Mouse (Mus musculus) cerebellum, adult (tissue): ENCODE results near the gene Cited4.
A peak's percentile ranks its signal among the peaks of the same experiment; 100 is the strongest.

Experiments
- ATAC-seq: cut with Nextera tagmentation; 2 replicates; pipeline ENCODE4 v1.9.2; 2017; ENCODE audit warnings: mild to moderate bottlenecking, moderate library complexity, mixed read lengths; ENCODE audit not compliant: insufficient number of reproducible peaks, low FRiP score, low TSS enrichment

The Cited4 gene

DNA sequence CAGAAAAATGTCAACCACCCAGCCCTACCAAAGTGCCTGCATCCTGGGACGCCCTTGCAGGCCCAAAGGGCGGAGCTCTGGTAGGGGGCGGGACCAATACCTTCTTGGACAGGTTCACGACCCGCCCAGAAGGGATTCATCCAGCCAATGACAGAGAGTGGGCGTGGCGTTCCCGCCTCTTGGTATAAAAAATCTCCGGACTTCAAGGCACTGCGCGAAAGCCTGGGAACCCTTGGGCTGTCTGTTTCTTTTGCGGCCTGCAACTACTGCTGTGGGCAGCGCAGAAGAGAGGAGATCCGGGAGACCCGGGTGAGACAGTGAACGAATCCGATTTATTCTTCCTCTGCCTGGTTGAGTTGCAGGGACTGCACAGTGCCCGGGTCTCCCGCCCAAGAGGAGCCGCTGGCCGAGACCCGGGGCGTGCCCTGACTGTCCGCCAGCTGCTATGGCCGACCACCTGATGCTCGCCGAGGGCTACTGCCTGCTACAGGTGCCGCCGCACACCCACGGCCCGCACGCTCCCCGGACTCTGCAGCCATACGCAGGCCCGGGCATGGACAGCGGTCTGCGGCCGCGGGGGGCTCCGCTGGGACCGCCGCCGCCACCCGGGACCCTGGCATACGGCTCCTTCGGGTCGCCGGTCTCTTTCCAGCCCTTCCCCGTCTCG is at the start of gene Cited4:
TSS of gene Cited4 (plus strand) at position 215 of the 667 bp plus-strand sequence.
- ATAC-seq = peak; percentile 88

DNA sequence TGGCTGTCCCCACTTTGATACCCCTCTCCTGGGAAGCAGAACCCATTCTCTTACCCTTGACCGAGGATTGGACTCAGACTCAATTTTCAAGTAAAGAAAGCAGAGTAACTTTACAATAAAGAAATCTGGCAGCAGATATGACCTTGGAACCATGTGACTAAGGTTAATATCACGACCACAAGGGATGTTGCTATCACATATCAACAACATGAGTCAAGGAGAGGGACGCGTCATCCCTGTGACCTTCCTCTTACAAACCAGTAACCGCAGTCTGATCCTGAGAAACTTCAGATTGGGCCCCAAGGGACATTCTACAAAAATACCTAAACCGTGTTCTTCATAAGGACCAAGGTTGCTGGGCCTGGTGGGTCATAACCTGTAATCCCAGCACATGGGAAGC is 38.6 kb upstream of the Cited4 start:
- ATAC-seq = no peak

DNA sequence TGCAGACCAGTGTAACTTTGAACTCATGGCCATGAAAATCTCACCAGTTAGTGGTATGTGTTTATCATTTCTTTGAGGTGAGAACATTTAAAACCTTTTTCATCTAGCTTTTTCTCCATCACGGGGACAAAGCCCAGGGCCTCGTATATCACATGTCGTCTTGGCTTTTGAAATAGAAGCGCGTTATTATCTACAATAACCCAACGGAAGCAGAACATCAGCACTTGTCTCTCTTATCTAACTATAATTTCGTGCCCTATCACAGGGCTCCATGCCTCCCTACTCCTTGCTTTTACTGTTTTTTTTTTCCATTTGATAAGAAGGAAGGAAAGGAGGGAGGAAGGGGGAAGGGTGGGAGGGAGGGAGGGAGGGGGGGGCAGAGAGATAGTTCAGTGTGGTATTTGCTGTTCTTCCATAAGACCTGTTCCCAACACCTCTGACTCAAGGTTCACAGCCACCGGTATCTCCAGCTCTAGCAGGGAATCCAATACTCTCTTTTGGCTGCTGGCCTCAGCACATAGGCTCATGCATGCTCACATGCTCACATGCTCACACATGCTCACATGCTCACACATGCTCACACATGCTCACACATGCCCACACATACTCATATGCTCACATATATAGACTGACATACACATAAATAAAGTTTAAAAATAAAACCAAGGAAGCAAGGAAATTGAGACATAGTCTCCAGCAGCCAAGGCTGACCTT is 36.0 kb upstream of the Cited4 start:
- ATAC-seq = no peak

DNA sequence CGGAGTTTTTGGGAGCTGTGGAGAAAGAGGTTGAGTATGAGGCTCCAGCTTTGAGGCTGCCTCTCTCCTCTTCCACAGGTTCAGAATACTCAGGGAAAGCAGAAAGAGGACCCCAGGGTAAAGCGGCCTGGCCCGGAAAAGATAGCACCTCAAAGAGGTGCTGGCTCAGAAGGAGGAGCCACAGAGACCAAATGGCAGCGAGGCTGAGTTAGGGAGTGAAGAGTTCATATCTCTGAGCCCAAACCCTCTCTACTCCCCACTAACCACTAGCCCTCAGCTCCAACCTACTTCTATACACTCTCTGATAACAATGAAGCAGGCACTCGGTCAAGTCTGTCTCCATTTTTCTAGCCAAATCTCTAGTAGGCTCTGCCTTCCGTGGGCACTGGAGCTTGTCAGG is 34.5 kb upstream of the Cited4 start:
- ATAC-seq = no peak

DNA sequence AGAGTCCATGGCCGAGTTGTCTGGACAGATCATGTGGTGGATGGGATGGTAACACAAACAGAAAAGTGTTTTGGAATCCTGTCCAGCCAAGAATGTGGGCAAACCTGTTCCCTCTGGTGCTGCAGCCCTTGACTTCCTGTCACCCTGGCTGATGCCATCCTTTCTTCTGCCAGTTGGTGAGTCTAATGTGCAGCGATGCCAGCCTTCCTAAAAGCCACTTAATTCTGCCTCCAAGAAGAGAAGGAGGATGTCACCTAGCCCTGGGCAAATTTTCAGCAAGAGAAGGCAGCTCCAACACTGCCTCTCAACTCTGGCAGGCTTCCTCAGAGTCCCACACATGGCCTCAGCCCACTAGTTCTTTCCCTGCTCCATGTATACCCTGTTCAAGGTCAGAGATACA is 31.0 kb upstream of the Cited4 start:
- 0 out of 2 replicates have a peak, but pooled peaks have one; percentile 10 for ATAC-seq

DNA sequence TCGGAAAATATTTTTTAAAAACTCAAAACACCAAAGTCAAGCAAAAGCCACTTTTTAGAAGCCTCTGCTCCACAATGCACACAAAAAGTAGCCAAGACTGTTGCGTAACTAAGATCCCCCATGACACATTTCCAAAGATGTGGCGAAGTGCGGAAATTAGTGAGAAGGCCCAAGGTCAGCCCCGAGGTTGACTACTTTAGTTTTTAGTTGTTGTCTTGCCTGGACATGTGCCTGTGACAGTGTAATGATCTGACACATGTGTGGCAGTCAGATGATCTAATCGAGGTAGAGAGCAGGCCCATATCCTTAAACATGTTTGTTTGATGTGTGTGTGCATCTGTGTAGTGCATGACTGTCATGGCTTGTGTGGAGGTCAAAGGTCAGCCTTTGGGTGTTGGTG is 24.4 kb upstream of the Cited4 start:
- ATAC-seq = no peak

DNA sequence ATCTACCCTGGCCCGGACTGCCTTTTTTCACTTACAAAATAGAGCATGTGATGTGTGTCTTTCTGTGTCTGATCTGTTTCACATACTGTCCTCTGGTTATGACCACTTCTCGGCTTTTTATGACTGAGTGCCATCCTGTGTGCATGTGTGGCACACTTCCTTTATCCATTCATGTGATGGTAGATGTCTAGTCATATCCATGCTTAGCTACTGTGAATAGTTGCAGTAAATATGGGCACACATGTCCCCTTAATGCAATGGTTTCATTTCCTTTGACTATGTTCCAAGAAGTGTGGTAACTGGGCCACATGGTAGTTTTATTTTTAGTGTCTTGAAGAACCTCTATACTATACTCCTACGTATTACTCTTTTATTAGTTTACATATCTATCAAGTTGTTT is 22.5 kb upstream of the Cited4 start:
- ATAC-seq = no peak

DNA sequence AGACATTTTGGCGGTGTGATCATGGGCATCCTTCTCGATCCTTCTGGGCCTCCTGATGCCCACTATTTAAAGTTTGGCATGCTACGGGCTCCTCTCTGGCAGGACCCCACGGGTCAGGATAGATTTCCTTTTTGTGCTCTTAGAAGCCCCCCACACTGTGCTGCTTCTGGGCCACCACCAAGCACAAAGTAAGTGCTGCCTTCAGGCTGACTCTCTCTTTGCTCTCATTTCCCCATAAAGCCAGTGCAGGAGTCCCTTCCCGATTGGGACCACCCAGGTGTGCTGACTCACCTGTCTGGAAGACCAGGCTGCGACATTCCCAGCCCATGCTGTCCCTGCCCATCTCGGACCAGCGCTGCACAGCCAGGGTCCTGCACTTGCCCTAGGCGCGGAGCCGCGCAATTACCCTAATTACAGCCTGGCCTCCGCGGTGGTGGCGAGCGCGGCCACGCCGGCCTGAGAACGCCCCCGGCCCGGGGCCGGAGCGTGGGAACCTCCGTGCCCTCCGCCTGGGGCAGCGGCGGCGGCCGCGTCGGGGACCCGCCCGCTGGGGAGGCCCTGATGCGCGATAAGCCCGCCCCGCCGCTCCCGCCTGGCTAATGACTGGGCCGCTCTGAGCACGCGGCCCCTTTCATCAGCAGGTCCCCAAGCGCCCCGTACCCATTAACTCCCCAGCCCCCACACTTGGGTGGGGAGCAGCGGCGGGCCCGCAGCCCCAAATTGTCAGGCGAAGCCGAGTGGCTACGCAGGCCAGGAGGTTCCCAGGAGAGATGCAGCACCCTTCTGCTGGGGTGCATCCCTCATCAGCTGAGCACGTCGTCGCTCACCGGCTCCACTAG is 16.8 kb upstream of the Cited4 start:
- peak; percentile 67; the same call in 1 of the 2 replicates for ATAC-seq

DNA sequence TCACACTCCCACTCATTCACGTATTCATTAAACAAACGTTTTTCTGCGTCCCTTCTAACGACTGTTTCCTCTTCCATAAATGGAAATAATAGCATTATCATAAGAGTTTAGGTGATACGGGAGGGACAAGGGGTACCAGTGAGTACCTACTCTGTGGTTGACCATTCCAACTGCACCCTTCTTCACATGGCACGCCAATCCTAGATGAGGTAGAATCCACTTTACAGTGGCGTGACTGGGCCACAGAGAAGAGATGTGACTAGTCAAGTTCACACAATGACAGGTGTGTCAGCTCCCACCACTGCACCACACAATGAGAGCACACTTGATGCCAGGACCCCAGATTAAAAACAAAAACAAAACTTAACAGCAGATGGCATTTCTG is 16.2 kb upstream of the Cited4 start:
- no peak for ATAC-seq

DNA sequence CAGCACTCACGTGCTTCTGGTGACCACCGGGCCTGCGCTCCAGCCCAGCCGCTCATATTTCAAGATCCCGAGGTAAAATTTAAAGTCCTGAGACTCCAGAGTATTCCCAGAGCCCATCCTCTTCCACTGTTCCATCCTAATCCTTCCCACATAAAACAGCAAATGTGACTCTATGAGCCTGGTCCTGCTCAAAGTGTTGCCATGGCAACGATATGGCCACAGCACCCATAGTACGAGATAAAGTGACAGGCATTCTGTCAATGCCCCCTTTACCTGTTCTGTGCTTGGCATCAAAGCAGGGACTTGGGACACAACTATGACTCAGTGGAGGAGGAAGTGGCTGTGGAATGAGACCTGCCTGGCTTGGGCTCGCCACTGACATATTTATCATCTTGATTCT is 10.5 kb upstream of the Cited4 start:
- no peak for ATAC-seq

DNA sequence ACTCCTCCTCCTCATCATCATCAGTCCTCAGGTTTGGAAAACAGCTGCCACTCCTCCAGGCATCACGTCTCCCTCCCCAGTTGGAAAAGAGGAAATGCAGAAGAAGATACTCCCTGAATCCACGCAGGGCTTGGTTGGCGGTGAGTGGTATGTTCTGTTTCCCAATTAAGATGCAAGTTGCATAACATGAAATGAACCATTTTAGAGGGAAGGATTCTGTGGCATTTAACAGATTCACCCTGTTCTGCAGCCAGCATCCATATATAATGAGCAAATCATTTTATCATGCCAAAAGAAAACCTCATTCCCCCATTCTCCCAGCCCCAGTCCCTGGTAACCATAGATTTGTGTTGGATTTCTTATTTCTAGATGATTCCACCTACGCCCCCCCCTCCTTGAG is 5.9 kb upstream of the Cited4 start:
- ATAC-seq = no peak

DNA sequence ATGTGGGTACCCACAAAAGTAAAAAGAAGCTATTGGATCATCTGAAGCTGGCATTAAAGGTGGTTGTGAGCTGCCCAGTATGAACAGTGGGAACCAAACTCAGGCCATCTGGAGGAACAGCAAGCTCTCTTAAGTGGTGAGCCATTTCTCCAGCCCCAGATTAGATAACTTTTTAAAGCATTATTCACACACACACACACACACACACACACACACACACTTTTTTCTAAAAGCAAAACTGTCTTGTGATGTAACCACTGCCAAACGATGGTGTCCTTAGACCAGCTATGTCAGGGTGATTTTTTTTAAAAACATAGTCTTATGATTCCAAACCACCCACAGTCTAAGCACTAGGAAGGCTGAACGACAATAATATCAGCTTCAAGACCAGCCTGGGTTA is 1.8 kb upstream of the Cited4 start:
- ATAC-seq = no peak

DNA sequence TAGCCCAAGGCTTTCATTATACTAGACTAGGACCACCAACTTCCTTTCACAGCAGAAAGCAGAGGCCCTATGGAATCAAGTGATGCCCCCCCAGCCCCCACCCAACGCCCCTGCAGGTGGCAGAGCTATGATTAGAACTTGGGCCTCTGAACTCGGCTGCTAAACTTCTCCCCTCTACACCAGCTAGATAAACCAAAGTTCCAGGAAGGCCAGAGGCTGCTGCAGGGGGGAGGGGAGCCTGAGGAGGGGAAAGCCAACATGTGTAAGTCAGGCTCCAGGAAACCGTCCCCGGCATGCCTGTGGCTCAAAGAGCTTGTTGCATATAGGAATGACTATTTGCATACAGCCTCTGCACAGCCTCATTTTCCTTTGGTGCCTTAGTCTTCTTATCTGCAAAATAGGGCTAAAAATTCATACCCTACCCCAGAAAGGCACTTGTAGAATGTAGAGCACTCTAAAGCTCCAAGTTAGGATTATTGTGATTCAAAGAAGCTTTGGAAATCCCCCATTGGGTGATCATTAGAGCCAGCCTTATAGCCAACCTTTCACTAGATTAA is 1.1 kb upstream of the Cited4 start:
- ATAC-seq = no peak

DNA sequence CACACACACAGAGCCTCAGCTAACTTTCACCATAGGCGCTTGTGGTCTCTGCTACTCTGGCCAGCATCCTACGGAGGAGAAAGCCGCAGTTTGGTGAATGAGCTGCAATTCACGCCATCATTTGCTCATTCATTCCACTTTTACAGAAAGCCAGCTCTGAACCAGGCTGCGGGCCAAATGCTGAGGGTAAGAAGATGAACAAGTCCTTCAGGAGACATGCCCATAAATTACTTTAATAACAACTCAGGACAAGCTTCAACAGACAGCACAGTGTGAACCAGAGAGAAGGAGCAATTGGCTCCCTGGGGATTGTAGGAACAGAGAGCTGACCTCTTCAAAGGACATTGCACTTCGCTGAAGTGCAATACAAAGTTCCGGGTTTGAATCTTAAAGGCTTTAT is 590 bp upstream of the Cited4 start:
- no peak for ATAC-seq

DNA sequence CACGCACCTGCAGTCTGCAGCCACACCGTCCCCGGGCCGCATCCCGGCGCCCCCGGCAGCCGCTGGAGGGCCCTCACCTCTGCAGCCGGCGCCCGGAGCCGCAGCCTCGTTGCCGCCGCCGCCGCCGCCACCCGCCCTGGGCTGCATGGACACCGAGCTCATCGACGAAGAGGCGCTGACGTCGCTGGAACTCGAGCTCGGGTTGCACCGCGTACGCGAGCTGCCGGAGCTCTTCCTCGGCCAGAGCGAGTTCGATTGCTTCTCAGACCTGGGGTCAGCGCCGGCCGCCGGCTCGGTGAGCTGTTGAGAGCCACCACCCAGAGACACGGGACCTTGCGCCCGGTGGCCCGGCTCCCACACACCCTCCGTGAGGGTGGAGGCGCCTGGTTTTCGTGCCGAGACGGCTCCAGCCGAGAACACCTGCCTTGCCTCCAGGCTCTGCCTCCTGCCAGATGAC is 701 bp downstream of the Cited4 start:
- ATAC-seq = peak; percentile 27

DNA sequence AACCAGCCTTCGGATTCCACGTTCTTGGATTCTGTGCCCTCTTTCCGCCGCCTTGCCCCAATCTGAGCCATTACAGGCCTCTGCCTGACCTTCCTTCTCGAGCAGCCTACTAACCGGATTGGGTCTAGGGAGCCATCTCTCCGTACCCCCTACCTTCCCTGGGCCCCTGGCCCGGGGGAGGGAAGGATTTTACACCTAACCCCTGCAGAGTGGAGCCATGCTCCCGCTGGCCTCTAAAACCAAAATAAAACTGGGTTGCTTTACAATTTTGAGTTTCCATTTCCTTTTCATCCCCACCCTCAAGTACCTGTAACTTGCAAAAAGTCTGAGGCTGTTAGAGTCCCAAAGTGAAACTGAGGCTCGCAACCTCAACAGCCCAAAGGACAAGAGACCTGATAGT is 1.2 kb downstream of the Cited4 start:
- no peak for ATAC-seq

DNA sequence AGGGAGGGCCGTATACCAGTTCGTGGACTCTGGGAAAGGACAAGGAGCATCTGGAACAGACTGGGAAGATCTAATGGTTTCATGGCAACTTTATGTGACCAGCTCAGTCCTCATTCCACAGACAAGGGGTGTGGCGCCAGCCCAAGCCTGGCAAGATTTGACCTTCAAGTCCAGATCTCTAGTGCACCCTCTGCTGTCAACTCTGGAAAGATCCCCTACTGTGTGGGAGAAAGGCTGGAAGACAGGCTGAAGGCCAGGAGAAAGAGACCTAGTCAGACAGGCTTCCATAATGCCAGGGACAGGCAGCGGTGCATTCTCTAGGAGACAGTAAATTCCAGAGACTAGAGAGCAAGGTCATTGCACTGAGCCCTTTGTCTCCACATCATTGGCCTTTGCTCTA is 2.2 kb downstream of the Cited4 start:
- ATAC-seq = no peak

DNA sequence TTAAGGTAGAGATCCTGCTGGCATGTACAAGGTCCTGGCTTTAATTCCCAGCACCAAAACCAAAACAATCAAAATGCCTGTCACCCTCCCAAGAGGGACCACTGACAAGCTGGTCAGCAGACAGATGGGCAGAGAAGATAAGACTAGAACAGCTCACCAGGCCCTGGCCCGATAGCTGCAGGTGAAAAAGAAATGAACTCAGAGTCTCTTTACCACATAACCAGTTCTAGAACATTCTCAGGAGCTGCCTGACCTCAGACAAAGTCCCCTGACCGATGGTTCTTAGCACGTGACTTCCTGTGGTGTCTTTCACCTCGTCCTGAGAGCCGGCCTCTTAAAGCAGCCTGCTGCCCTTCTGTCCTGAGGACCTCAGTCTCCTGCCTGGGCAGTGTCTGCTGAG is 3.2 kb downstream of the Cited4 start:
- no peak for ATAC-seq

DNA sequence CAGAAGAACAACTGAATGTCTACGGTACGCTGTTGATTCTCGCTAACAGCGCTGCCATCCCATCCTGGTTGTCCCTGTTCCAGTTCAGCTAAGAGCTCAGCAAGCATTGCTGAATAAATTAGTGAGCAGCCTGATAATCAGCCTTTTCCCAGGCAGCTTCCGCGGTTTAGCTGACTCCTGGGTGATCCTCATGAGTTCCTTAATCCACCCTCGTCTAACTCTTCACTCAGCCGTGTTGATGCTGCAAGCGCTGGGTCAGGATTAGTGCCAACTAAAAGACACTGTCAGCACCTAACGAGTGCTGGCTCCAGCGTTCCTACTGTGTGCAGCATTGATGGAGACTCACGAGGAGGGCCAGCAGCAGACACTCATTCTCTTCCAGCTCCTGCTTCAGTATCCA is 4.7 kb downstream of the Cited4 start:
- ATAC-seq = no peak

DNA sequence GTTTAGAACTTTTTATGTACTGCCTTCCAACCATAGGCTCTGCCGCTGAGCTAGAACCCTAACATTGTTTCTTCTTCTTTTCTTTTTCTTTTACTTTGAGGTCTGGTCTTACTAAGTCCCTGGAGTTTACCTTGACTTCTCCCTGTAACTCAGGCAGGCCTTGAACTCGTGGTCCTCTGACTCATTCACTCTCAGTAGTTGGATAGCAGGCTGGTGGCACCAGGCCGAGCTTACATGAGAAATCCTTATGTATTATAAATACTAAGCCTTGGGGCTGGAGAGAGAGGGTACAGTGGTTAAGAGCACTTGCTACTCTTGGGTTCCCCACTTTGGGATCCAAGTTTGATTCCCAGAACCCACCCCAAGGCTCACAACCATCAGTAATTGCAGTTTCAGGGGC is 7.2 kb downstream of the Cited4 start:
- ATAC-seq = no peak
